Mouse (Mus musculus) kidney, postnatal 36 days (tissue): ENCODE data around the gene Zfp36l2.
"Not testable (repeated sequence)": the region's sequence is repeated elsewhere in the genome, so short reads cannot be mapped to it uniquely, and the experiment has no call there.

Experiments
- DNase-seq, 2 experiments: peaks; one replicate each; pipeline ENCODE4 v3.0.0; 2021 to 2022; ENCODE audit warnings: mixed read lengths in 2 of 2

The Zfp36l2 gene

DNA sequence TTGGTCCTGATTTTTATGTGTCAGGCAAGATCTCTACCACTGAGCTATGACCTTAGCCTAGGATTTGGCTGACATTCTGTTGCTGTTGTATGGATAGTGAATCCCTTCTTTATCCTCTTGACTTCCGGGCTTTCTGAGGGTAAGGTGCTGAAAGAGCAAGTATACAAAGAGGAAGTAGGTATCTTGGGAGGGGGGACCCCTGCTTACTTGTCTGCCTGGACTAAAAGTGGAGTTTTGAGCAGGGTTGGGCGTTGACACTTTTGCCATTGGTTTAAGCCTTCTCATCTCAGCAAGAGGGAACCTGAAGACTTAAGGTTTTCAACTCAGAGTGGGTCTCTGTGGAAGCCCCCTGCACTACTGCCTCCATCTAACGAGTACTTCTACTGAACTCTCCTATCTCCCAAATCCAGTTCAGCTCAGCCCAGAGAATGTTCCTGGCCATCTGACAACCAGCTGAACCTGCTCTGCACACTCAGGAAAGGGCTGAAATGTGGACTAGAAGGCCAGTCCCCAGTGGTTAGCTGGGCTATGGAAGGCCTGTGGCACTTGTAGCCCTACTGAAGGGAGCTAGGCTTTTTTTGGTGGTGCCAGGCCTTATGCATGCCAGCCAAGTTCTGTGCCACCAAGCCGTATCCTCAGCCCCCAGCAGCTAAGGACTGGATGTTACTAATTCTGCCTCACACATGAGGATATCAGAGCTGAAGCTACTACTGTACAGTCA is 6.7 kb upstream of the Zfp36l2 start:
- DNase-seq = no peak

DNA sequence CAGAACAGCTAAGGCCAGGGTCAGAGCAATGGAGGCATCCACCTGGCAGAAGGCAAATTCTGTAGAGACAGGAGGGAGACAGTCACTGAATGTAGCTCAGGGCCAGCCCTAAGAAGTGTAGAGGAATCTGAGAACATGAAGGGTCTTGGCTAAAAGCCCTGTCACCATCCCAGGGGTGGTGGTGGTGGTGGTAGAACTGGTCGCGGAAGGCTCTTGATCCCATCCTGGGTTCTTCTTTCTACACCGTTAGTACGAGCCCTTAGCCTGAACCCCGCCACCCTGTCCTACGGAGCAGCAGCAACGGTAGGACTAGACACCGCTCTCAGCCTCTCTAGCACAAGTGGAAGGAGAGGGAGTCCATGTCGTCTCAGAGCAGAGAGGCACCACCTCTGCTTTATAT is 5.7 kb upstream of the Zfp36l2 start:
- no peak for DNase-seq

DNA sequence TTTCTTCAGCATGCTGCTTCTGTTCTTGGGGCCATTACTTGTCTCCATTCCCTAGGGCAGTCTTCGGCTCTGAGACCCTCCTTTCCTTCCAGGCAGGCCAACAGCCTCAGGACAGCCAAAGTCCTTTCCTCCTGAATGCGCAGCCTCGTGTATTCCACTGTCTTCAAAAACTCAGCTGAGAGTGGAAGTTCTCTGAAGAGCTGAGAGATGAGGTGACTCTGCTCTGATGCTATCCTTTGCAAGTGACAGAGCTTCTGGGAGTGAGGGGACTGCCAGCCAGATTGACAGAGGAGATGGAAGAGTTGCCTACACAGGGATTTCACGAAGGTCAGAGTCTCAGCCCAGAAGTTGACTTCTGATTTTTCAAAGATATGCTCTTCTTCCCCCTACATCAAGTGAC is 4.2 kb upstream of the Zfp36l2 start:
- DNase-seq = no peak

DNA sequence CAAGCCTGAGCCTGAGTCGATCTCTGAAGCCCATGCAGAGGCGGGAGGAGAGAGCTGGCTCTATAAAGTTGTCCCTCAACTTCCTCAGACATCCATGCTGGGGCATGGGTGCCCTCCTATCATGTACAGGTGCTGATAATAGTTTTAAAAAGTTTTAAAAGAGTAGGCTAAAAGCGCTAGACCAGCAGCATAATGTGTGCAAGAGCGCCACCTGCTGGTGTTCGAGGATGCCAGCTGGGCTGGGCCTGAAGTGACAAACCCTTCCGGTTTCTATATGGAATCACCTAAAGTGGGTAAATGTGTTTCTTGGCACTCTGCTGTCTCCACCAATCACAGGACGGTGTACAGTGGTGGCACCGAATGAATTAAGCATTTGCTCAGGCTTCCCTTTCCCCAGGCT is 3.1 kb upstream of the Zfp36l2 start:
- DNase-seq = peak; percentile 79 to 95

DNA sequence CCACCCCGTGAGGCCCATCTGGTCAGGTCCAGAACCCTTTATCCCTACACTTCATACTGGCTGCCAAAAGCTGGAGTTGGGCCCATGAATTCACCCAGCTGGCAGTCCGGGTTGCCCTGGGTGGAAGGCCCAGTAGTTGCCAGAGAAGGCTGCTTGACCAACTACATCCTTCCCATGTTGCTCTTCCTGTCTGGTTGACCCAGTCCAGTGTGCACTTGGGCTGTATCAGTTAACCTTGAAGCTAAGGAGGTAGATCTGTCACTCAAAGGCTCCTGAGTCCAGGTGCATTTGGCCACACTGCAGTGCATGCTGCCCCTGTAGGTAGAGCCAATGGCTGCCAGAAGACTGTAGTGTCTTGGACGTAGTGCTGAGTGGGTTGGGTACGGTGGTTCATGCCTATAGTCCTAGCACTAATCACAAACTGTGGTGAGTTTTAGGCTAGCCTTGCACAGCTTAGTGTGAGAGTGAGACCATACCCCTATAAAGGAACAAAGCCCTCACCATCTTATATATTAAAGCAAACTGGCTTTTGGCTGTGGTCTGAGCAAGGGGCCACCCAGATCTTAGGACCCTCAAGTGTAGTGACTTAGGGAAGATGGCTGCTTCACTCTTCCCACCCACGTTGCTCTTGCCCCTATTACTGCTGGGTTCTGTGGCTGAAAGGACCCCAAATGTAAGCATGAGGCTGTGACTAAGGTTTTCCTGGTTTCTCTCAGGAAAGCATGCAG is 1.5 kb upstream of the Zfp36l2 start:
- DNase-seq = peak; percentile 41 to 45

DNA sequence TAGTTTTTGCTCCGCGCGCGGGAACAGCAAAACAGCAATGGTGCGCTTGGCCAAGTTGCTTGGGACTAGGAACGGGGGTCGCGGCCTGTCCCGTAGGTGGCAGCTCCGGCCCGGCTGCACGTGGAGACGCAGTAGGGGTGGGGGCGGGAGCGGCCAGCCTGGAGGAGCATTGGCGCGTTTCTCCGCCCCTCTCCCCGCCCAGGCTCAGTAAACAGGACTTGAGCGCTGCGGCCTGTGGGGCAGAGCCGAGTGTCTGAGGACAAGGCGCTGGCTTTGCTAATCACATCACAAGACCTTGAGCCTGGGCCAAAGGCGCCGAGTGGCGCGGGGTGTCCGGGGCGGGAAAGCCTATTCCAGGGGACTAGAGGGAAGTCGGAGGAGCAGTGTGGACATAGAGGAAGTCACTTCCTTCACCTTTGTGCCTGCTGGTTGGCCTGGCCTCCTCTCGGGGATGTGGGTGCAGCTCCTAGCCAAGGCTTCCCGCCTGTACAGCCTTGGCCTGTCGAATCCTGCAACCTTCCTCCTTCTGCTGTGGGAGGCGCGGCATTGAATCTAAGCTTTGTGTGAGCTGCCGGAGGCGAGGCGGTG is 721 bp upstream of the Zfp36l2 start:
- DNase-seq = peak; percentile 98 to 99

DNA sequence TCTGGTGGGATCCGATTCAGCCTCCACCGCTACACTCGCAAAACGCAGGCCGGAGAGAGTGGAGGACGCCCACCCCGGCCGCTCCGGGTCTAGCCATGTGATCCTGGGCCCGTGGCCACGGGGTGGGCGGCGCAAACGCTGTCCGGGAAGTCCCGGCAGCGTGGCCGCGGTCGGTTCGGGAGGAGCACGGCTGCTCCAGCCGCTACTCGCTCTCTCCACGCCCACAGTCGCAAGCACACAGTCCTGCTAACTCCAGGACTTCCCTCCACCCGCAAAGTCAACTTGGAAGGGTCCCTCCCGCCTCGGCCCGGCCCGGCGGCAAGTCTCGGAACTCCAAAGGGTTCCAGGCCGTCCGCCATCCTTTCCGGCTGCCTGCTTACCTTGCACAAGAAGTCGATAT is 483 bp downstream of the Zfp36l2 start:
- DNase-seq = not testable (repeated sequence)

DNA sequence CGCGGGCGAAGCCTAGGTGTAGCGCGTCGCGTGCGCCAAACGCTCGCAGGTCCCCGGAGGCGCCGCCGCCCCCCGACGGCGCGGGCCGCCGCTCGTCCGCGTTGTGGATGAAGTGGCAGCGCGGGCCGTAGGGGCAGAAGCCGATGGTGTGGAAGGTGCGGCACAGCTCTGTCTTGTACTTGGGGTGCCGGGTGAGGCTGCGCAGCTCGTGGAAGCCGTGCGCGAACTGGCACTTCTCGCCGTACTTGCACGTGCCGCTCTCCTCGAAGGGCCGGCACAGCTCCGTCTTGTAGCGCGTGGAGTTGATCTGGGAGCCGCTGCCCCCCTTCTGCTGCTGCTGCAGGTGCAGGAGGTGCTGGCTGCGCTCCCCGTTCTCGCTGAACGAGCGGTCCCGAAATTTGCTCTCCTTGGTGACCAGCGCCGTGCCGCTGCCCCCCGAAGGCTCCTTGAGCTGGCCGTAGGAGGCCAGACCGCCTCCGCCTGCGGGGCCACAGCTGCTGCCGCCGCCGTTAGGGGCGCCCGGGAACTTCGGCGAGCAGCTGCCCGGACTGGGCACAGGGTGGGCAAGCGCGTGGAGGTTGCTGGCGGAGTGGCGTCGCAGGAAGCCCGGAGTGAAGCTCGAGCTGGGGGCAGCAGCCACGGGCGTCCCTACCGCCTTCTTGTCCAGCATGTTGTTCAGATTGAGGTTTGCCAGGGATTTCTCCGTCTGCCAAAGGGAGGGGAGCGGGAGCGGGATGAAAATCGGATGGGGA is 1.1 kb downstream of the Zfp36l2 start:
- DNase-seq = peak; percentile 31 to 68

DNA sequence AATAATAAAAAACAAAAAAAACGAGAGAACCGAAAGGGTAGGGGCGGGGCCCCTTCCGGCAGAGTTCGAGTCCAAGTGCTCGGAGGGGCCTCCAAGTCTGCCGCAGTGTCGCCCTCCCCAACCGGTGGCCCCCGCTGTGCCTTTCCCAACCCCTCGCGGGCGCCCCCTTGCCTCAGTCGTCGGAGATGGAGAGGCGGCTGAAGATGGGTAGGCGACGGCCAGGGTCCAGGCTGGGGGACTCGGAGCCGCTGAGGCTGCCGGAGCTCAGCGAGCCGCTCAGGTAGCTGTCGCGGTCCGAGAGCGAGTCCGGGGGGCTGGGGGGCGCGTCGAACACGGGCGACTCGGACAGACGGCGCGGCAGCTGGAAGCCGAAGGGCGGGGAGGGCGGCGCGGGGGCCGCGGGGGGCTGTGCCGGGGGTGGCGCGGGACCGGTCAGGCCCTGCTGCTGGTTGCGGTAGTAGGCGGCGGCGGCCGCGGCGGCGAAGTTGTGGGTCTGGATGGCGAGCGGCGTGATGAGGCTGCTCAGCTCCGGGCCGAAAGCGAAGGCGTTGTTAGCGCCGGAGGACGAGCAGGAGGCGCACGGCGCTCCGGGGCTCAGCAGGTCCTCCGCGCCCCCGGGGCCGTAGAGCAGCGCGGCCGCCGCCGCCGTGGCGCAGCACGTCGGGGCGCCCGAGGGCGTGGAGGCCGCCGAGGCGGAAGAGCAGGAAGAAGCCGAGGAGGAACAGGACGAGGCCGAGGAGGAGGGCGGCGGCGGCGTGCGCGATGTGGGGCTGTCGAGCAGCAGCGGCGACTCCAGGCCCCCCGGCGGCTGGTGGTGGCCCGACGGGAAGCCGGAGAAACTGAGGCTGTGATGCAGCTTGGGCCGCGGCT is 1.9 kb downstream of the Zfp36l2 start:
- DNase-seq = peak; percentile 60 to 85

DNA sequence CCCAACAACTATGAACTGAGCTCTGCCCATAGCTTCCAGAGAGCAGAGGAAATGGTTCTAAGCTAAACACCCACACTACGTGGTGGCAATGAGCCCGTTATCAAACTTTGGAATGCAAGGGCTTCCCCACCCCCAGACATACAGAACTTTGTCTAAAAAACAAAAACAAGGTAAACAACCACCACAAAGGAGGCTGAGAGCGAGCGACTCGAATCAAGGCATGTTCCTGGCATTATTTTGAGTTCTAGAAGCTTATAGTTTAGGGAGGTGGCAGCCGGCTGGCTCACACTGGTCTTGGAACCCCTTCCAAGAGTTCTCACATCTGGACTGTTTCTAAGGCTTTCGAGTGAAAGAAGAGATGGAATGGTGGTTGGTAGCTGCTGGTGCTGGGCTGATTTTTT is 2.7 kb downstream of the Zfp36l2 start:
- peak; percentile 37 to 47 for DNase-seq

DNA sequence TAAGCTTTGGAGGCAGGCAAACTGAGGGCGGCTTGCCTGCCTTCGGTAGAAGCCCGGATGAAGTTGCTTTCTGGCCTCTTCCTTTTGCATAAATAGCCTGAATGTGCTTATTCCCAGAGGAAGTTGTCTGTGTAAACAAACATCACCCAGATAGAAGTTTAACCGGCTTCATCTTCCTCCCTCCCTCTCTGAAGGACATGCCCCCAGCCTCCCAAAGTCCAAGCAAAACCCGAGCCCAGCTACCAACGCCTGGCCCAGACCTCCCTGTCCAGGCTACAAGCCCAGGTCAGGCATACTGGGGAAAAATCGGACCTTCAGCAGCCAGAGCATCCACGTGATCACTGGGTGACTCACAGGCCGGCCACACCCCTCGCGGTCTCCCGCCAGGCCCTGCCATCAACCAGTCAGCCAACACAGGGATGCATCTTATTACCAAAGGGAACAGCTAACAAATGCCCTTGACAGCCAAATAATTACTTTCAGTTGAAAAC is 4.4 kb downstream of the Zfp36l2 start:
- peak; percentile 96 to 99 for DNase-seq

DNA sequence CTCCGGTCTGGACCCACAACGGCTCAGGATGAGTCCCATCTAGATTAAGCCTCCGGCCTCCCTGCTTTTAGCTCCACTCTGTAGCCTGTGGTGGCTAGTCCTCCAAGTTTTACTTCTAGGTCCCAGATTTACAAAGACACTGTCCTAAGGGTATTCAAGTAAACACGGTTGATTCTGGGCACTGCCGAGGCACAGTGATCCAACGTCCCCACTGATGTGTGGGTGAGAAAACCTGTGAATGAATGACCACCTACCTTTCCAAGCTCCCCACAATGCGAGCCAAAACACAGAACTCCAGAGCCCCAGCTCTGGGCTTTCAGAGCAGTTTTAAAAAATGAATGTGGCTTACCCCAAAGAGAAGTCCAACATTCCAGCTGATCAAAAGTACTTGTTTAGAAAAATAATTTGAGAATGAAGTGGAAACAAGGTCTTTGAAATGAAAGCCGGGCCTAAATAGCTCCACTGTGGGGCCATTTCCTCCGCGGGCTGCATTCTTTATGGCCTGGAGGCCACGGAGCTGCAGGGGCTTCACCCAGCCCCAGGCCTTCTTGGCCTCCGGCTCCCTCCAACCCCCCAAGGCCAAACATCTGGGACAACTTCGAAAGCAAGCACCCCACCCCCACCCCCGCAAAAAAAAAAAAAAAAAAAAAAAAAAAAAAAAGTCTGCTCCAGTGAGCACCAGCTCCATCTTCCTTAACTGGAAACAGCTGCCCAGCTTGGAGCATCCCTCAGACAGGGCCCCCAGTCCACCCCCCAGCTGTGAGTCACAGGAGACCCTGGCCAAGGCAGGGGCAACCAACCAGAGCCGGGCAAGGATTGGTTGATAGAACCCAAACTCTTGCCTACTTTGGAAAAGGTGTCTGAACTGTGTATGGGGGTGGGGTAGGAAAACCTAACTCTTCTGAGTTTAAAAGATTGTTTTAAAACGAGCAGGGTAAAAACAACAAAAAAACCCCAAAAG is 5.2 kb downstream of the Zfp36l2 start:
- peak; percentile 51 to 60 for DNase-seq

DNA sequence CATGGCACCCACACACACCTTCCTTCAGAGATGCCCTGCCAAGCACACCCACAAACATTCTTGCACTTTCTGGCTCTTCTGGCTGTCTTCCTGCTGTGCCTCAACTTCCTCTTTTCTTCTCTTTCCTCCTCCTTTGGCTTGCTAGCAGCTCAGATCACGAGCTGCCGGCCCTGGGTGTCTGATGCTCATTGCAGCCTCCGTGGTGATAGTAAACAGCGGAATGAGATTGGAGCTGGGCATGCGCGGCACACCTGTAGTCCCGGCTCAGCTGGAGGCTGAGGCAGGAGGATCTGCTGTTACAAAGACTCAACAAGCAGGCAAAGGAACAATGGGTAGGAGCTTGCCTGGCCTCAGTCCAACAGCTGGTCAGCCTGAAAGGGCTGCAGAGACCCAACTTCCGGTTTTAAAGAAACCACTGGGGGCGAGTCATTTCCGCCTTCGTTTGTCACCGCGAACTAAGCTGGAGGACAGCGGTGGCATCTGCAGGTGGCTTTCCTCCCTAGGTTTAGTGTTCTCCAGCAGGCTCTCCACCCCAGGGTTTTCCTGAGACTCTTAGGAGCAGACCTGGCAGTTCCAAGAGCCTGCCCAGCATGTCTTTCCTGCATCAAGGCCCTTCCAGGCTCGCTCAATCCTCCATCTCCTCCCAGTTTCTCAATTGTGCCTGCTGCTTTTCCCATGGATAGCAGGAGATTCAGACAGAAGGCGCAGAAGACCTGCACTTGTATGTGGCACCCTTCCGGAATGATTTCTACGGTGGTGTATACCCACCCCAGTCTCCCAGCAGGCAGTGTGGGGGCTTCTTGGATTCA is 6.0 kb downstream of the Zfp36l2 start:
- peak; percentile 65 to 81 for DNase-seq

DNA sequence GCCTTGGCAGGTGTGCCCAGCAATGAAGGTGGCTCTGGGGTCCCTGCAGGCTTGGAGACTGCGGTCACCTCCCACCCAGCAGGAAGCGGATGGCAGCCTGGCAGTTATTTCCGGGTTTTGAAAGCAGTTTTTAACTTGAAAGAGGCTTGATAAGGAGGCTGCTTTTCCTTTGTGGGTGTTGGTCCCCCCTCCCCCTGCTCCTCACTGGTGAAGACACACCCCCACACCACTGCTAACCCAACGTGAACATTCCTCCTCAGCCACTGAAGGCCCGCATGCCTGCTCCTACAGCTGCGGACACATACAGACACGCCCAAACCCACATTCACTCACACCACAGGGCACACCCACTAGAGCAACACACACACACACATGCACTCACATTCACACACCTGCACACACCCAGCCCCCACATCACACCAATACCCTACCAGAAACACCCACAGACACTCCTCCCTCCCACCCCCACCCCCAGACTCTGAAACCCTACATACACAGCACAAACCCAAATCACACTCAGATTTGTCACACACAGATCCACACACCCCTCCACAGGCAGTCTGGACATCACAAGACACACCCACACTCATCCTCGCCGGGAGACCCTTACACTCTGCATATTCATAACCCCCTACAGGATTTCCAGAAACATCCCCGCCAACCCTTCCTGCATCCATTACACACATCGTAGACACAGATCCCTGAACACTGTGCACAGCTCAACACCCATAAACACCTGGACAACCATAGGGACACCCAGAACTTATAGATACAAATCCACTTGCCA is 6.8 kb downstream of the Zfp36l2 start:
- DNase-seq = peak; percentile 62

DNA sequence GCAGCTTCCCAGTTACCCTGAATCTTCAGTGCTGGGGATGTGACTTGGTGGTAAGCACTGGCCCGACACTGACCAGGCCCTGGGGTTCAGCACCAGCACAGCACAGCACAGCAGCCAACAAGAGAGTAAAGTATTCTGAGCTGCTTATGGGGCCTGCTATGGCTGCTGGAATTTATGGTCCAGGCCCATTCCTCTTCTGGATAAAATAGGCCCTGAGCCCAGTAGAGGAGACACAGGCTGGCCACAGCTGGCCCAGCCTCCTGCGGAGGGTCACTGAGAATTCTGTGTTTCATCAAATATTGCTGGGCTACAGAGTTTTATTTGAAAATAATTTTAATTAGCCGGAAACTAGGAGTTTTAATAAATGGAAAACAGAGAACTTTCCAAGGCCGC is 7.8 kb downstream of the Zfp36l2 start:
- DNase-seq = peak in 1 of 2 experiments; percentile 31

DNA sequence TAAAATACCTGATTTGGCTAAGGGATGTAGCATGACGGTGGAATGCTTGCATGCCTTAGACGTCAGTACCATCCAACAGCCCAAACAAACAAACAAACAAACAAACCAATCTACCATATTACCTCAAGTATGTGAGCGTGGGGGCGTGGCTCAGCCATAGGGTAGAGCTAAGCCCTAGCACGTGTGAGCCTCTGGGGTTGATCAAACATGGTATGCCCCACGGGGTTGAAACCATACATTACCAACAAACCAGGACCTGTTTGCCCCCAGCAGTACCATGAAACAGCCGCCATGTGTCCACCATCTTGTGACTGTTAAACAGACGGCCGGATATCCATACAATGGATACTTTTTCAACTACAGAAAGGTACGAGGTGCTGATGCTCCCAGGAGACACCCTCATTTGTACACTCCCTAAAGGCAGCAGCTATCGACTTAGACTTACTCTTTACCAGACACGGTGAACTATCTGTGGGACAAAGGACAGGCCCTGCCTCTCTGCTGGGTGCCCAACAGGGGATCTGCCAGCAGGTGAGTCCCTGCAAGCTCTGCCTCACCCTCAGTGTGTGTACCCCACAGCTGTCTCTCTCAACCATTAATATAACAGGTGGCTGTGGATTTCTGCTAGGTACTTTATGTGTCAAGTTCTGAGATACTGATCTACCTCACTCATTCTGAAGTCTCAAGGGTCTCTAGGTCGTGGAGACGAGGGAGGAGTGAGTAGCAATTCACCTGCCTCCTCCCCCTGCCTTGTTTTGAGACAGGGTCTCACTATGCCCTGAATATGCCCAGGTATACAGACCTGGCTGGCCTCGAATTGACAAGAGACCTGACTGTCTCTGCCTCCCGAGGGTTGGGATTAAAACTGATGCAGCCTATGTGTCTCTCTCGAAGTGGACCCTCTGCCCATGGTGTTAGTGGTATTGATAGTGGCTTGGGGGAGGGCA is 8.4 kb downstream of the Zfp36l2 start:
- peak in 1 of 2 experiments; percentile 4 for DNase-seq

DNA sequence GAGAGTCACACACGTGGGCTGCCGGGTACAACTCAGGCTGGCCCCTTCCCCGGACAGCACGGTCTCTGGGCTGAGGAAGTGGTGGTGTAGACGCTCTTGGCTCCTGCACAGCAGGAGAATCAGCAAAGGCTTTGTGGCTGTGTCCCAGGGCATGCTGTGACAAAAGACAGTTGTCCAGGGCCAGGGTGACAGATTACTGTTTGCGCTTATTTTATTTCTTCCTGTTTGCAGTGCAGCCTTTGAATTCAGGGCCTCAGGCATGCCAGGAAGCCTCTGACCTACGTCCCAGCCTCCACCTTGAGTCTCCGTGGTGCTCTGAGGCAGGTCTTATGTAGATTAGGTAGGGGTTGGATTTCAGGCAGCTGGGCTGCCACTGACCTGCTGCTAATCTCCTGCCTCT is 10.3 kb downstream of the Zfp36l2 start:
- peak; percentile 61 to 64 for DNase-seq

DNA sequence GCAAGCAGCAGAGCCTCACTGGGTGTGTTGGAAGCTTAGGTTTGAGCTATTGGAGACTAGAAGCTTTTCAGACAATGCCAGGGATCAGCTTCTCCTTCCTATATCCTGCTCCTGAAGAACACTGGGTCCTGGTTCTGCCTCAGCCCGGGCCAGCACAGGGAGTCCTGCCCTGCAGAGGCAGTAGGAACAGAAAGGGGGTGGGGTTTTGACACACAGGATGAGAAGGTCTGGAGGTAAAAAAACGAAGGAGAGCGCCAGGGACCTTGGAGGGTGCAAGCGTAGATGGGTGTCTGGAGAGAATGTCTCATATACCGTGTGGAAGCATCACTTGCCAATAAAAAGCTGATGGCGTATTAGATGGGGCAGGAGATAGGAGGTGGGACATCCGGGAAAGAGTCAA is 11.3 kb downstream of the Zfp36l2 start:
- DNase-seq = peak; percentile 3 to 29
